Mouse (Mus musculus) skeletal muscle tissue, adult 2 months (tissue): ENCODE measurements at regions not wholly inside any gene's neighbourhood (a gene's known extent, or its start where the extent isn't known, plus 50 kb on each side); places are given as distances from the start of the nearest gene placed in this dataset.

Source experiments
- DNase-seq: peaks from one replicate; pipeline ENCODE4 v3.0.0-alpha.2; 2012; ENCODE audit warnings: low read depth, low spot score

DNA sequence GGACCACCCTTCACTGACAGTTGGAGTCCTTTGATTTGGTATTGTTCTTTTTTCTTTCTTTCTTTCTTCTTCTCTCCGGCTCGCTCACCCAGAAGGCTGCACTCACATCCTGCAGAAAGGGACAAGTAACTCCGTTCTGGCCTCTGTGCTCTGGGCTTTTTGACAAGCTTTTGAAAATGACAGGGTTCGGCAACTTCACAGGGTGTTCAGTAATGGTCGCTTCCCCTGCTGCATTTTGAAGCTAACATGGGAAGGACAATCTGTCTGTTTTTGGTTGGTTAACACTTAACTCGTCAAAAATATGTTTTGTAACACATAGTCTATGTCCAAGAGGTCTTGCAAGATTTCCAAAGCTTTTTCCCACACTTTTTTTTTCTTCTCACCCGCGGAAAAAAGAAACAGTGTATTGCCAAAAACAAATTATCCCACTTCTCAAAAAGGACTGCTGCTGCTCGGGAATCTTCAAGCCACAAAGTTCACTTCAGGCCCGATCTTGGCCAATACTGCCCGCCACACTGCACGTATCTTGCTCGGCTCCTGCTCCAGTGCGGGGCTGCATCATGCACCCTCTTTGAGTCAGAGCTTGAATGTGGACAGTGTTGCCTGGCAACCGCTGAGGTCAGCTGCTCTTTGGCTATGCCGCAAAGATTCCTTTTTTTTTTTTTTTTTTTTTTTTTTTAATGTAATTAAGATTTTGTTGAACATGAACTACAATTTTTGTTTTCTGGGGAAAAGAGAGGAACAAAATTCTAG is 209.4 kb upstream of the Inhba start:
- peak; percentile 9 for DNase-seq

DNA sequence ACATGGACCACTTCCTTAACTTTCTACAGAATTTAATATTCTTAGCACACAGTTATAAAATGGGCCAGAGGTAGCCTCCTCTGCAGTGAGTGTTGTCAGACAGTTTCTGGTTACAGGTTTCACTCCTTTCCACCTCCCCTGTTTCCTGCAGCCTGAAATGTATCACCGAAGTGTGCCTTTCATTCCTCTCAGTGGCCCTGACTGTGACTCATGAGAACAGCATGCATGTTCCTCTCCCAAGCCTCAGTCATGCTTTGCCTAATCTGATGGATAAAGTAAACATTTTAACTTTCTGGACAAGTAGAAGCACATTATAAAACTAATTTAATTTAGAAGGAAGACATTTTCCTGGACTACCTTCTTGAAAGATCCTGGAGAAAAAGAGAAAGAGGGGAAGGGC is 207.7 kb upstream of the Inhba start:
- DNase-seq: no peak

GRCm38 (mm10) chr13:15806925-15807324 is 204.7 kb upstream of the Inhba start:
- DNase-seq: no peak

- no peak for DNase-seq
Observed at GRCm38 (mm10) chr13:15822261-15822850, 189.3 kb upstream of the Inhba start.

DNA sequence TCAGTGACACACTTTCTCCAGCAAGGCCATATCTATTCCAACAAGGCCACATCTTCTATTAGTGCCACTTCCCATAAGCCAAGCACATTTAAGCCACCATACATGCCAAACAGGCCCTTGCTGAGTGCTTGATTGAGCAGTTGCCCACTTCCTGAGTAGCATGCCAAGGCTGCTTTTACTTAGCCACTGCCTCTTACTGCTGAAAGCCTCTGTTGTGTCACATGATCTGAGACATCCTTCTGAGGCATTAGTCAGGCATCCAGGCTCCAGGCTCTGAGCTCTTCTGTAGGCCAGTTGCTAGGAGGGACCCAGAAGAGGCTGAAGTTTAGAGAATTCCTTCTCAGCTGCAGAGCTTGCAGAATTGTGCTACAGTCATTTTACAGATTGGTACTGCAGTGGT is 165.8 kb upstream of the Inhba start:
- no peak for DNase-seq

DNA sequence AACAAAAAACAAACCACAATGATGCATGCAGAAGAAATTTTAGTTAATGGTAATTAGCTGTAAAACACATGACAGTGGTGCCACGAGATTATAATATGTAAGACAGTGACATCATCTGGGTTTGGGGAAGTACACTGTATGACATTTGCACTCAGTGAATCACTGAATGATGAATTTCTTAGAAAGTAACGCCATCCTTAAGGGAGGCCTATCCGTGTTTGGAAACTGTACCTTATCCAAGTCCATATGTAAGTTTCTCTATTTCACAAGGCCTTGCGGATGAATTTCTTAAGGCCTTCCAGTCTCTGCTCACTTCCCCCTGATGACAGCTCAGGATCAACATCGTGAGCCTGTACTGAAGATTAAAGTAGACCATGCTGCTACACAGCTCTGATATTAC is 163.6 kb upstream of the Inhba start:
- no peak for DNase-seq

GRCm38 (mm10) chr13:15849129-15849528 is 162.5 kb upstream of the Inhba start:
- DNase-seq: no peak

DNA sequence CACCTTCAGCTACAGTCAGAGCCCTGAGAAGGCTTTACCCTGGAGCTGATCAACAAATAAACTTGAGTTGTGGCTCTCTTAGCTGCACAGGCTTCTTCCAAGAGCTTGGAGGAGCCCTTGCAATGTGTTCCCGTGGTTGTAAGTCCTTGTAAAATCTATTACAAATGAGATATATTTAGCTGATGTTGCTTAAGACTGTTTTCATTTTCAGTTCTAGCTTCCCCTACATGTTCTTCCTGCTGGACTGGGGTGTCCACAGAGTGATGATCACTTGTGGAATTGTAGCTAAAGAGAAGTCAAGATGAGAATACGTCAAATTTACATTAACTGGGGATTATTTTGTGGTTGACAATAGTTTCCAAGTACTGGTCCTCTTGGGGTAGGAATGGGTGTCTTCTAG is 161.3 kb upstream of the Inhba start:
- DNase-seq: no peak

DNA sequence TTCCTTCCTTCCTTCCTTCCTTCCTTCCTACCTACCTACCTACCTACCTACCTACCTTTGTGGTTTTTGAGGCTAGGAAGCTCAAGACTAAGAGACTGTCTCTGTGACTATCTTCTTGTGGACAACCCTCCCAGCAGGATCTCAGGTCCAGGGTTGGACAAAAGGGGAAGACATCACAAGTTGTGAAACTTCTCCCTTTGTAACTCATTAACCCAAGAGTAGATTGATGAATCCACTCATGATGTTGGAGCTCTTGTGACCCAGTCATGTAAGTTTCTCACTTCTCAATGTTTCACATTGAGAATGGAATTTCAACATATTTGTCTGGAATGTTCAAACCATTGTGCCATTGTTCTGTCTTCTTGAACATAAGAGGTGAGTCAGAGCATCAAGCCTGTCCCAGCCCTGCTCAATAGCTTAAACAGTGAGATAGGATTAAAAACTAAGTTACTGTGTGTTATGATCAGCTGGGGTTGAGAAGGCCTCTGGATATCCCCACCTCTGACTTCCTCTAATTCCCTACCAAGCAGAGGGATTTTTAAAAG is 158.6 kb upstream of the Inhba start:
- no peak for DNase-seq

GRCm38 (mm10) chr13:15862941-15863340 is 148.7 kb upstream of the Inhba start:
- DNase-seq: no peak

DNA sequence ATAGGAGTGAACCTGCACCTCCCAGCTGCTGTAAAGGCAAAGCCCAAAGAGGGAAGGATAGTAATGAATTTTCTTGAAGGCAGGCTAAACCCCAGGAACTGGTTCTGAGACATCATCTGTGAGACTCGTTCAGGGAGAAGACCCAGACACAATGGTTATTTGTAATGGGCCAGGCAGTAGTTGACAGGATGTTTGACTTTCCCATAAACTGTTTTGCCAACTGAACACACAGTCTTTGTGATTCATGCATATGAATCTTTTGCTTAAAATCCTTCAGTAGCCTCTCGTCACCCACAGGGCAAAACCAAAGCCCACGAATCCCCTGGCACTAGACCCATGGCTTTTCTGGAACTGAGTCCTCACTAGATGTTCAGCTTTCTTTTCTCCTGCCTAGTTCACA is 148.3 kb upstream of the Inhba start:
- DNase-seq: no peak

DNA sequence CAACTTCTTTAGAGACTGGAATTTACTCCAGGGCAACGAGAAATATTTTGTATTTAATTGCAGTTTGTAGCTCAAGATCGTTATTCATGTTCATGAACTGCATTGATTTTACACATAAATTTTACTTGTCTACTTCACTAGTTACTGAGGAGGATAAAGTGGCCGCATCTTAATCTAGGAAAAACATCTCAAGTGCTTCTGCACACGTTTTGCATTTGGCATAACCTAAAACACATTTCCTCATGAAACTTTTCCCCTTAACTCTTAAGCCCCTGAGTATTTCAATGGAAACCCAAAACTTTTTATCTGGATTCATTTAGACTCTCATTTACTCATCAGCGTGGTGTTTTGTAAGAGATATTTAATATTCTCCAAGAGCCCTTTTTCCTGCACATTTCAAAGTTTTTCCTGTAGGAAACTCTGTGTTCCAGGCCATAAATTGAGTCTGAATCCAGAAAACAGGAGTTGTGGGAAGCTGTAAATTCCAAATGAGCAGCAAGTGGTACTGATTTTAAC is 144.5 kb upstream of the Inhba start:
- DNase-seq: no peak

GRCm38 (mm10) chr13:15877606-15878005 is 134.0 kb upstream of the Inhba start:
- no peak for DNase-seq

- DNase-seq: no peak
Observed at GRCm38 (mm10) chr13:15879576-15879975, 132.1 kb upstream of the Inhba start.

GRCm38 (mm10) chr13:15890794-15891193 is 120.9 kb upstream of the Inhba start:
- DNase-seq: no peak

DNA sequence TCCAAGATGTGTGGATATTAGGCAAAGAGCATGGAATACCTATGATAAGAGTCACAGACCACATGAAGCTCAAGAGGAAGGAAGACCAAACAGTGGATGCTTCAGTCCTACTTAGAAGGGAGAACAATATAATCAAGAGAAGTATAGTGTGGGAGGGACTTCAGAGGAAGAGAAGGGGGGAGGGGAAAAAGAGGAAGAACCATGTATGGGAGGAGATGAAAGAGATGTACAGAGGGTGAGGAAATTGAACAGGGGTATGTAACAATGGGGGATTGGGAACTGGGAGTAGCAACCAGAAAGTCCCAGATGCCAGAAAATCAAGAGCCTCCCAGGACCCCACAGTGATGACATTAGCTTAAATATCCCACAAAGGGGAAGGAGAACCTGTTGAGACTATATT is 120.2 kb upstream of the Inhba start:
- no peak for DNase-seq

- no peak for DNase-seq
Observed at GRCm38 (mm10) chr13:15898201-15898600, 113.5 kb upstream of the Inhba start.

GRCm38 (mm10) chr13:15901710-15902675 is 109.7 kb upstream of the Inhba start:
- DNase-seq: no peak

DNA sequence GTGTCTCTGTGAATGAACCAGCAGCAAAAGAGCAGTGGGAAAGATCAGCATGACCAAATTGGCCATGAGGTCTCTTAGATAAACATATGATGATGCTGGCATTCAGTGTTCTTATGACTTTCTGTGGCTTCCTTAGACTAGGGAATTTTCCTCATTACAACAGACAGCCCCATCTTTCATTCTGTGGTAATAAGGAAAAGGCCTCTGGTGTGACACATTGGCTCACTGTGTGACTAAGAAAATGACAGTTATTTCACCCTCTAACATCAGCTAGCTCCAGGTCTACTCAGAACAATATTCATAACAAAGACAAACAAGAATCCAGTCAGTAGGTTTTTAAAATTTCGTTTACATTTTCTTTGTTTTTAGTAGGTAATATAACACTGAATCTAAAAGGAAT is 103.8 kb upstream of the Inhba start:
- no peak for DNase-seq

DNA sequence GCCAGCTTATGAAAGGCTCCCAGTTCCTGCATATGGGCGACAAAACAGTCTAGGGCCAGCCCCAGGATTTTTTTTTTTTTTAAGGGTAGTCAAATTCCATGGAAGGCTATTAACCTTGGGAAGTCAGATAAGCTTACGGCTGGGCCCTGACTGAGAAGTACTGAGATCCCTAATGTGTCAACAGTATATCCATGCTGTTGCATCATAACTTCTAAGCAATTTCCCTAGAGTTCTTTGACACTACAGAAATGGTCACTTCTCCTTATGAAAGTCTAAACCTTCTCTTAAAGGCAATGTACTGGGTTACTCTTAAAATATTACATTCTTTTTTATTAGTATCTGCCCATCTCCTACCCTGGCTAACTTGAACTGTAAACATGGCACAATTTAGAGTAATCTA is 101.1 kb upstream of the Inhba start:
- no peak for DNase-seq

GRCm38 (mm10) chr13:15911263-15911662 is 100.4 kb upstream of the Inhba start:
- no peak for DNase-seq

GRCm38 (mm10) chr13:15914270-15914669 is 97.4 kb upstream of the Inhba start:
- DNase-seq: no peak
